Mouse (Mus musculus) kidney, postnatal 0 days (tissue): Measurements from ENCODE around the gene Tnr. TPM values are rescaled to one million over a fixed set of nuclear protein-coding genes. Genes with fewer than 3 reads are reported as not detected.

ENCODE experiments used
- ATAC-seq: fragments of 200-750 bp; cut with Nextera tagmentation; replicated peaks from 2 replicates; pipeline ENCODE4 v1.8.0; 2017; ENCODE audit warnings: low read depth, moderate number of reproducible peaks, moderate TSS enrichment, moderate library complexity; ENCODE audit not compliant: low FRiP score
- DNase-seq: peaks from one replicate; pipeline ENCODE4 v3.0.0-alpha.2; 2016; ENCODE audit warnings: low spot score
- H3K27ac ChIP-seq: fragments of 300-500 bp; sonication (generic); 2 replicates; pipeline ENCODE4 v1.5.1; 2014; ENCODE audit warnings: mild to moderate bottlenecking
- H3K27me3 ChIP-seq: fragments of 300-500 bp; sonication (generic); 2 replicates; pipeline ENCODE4 v1.6.1; 2014; ENCODE audit warnings: low read length, mixed read lengths; ENCODE audit not compliant: insufficient read depth
- H3K36me3 ChIP-seq: fragments of 300-500 bp; sonication (generic); 2 replicates; pipeline ENCODE4 v1.6.1; 2014; ENCODE audit warnings: low read length, mixed read lengths; ENCODE audit not compliant: insufficient read depth
- H3K4me1 ChIP-seq: fragments of 300-500 bp; sonication (generic); replicated peaks from 2 replicates; pipeline ENCODE4 v1.6.1; 2014; ENCODE audit warnings: antibody characterized with exemption, low read length, mixed read lengths; ENCODE audit not compliant: insufficient read depth
- H3K4me2 ChIP-seq: fragments of 300-500 bp; sonication (generic); 2 replicates; pipeline ENCODE4 v1.6.1; 2014; ENCODE audit warnings: mild to moderate bottlenecking, low read length, moderate library complexity, mixed read lengths
- H3K4me3 ChIP-seq: fragments of 300-500 bp; sonication (generic); replicated peaks from 2 replicates; pipeline ENCODE4 v1.5.1; 2014; ENCODE audit warnings: low read depth, low read length
- H3K9ac ChIP-seq: fragments of 300-500 bp; sonication (generic); 2 replicates; pipeline ENCODE4 v1.6.1; 2014; ENCODE audit warnings: low read depth, low read length
- H3K9me3 ChIP-seq: fragments of 300-500 bp; sonication (generic); replicated peaks from 2 replicates; pipeline ENCODE4 v1.6.1; 2016; ENCODE audit warnings: low read length, inconsistent platforms, mixed read lengths
- CTCF ChIP-seq: IDR thresholded peaks from 2 replicates; pipeline ENCODE4 v1.5.1; 2016; ENCODE audit warnings: antibody characterized with exemption, low read depth, mild to moderate bottlenecking, moderate library complexity
- WGBS: fragments of 180-500 bp; shearing (Covaris S2); extraction: QIAGEN DNeasy Blood & Tissue Kit; methylation state at CpG from one replicate; pipeline ENCODE4 v1.1.7; 2014; 5-methylcytosine and 5-hydroxymethylcytosine counted together
- polyA plus RNA-seq: library from polyadenylated mRNA; unstranded; fragments of >200 nt; fragmentation: Nextera tagmentation; extraction: Ambion mirVana; gene quantifications from 2 replicates; pipeline ENCODE4 v1.2.1, GENCODE M21; 2015

Tnr gene
- polyA plus RNA-seq, 1 experiment from 2014 or later: not detected

DNA sequence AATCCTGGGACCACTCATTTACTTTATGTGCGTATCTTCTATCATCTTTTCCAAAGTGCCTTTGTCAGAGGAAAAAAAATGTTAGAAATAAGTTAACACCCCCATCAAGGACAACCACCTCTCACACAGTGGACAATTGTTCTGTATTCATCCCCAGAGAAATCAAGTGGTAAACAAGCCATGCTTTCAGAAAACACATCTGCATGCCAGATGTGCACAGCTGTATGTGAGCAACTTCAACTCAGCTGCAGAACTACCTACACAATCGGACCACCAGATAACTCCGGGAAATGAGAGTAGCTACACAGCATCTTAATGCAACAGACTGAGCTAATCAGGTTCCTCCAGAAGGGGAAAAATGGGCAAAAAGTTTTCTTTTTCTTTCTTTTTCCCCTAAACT is 251.6 kb downstream of the Tnr start:
- Histone ChIP-seq H3K9ac (no peak overlapping the region), H3K4me3 (no peak overlapping the region), H3K27me3 (no peaks in the 10 kb centered on the region), H3K4me1 (no peaks in the 10 kb centered on the region), H3K4me2 (no peak overlapping the region), H3K27ac (no peak overlapping the region), H3K9me3 (no peaks in the 10 kb centered on the region), H3K36me3 (no peaks in the 10 kb centered on the region)
- WGBS: 75% methylated on average over 3 of the region's 3 CpGs
- no peak for ATAC-seq
- DNase-seq: no peak
- no peak for TF ChIP-seq CTCF

DNA sequence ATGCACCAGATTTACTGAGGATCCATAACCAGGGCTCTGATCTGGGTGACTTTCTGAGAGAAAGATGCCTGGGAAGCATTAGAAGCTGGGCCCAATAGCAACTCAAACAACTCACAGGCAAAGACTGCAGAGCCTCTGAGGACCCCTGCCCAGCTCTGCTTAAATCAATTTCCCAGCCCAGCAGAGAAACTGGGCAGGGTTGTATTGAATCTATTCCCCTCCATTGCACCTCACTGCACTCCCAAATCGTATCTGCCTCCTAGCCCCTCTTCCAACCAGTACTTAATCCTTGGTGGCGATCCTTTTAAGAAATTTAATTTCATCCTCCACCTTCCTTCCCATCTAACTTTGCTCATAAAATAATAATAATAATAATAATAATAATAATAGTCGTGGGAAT is 253.5 kb downstream of the Tnr start:
- Histone ChIP-seq H3K27me3 (no peaks in the 10 kb centered on the region), H3K4me3 (no peak overlapping the region), H3K9me3 (no peaks in the 10 kb centered on the region), H3K9ac (no peak overlapping the region), H3K4me2 (no peak overlapping the region), H3K4me1 (no peaks in the 10 kb centered on the region), H3K36me3 (no peaks in the 10 kb centered on the region), H3K27ac (no peak overlapping the region)
- WGBS: 67% methylated on average over 3 of the region's 3 CpGs
- TF ChIP-seq CTCF: no peak
- ATAC-seq (no peak), DNase-seq (no peak)

DNA sequence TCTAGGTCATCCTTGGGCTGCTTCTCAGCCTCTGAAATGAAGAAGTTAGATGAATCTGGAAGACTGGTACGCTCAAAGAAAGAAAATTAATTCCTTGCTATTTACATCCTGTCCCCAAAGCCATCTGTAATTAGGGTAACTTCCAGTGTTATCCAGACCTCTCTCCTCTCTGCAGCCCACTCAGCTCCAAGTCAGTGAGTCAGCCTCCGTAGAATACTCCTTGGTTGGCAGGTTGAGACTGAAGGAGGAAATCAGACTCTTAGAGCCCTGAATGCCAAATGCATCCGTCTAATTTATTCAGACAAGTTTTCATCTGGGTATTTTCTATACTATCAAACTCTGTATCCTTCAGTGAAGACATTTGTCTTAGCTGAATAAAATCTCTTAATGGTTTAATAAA is 255.9 kb downstream of the Tnr start:
- no peak overlapping the region for H3K27ac ChIP-seq
- ATAC-seq (no peak), DNase-seq (no peak)
- no peaks in the 10 kb centered on the region for H3K36me3 ChIP-seq
- no peak overlapping the region for H3K4me3 ChIP-seq
- no peak overlapping the region for H3K9ac ChIP-seq
- no peak for TF ChIP-seq CTCF
- H3K4me2 ChIP-seq: no peak overlapping the region
- H3K4me1 ChIP-seq: no peaks in the 10 kb centered on the region
- H3K27me3 ChIP-seq: no peaks in the 10 kb centered on the region
- no peaks in the 10 kb centered on the region for H3K9me3 ChIP-seq
- WGBS: 83% methylated on average over 3 of the region's 3 CpGs

- peak; percentile 73 for TF ChIP-seq CTCF
- Histone ChIP-seq H3K4me1 (no peaks in the 10 kb centered on the region), H3K27ac (no peak overlapping the region), H3K27me3 (no peaks in the 10 kb centered on the region), H3K9me3 (no peaks in the 10 kb centered on the region), H3K4me3 (no peak overlapping the region), H3K4me2 (no peak overlapping the region), H3K36me3 (no peaks in the 10 kb centered on the region), H3K9ac (no peak overlapping the region)
- DNase-seq (no peak), ATAC-seq (no peak)
- WGBS: 44% methylated on average over 5 of the region's 5 CpGs
These were observed 260.3 kb downstream of the Tnr start for GRCm38 (mm10) chr1:159783842-159784241.

GRCm38 (mm10) chr1:159788312-159788711 is 264.7 kb downstream of the Tnr start:
- Histone ChIP-seq H3K9me3 (no peaks in the 10 kb centered on the region), H3K36me3 (no peaks in the 10 kb centered on the region), H3K4me2 (no peak overlapping the region), H3K27me3 (no peaks in the 10 kb centered on the region), H3K27ac (no peak overlapping the region), H3K9ac (no peak overlapping the region), H3K4me1 (no peaks in the 10 kb centered on the region), H3K4me3 (no peak overlapping the region)
- no peak for TF ChIP-seq CTCF
- ATAC-seq (no peak), DNase-seq (no peak)
- WGBS: 73% methylated on average over 4 of the region's 4 CpGs

GRCm38 (mm10) chr1:159792546-159792945 is 269.0 kb downstream of the Tnr start:
- no peaks in the 10 kb centered on the region for H3K36me3 ChIP-seq
- no peak for DNase-seq
- no peaks in the 10 kb centered on the region for H3K9me3 ChIP-seq
- H3K9ac ChIP-seq: no peak overlapping the region
- WGBS: 84% methylated on average over 2 of the region's 2 CpGs
- no peak overlapping the region for H3K4me3 ChIP-seq
- H3K4me1 ChIP-seq: no peaks in the 10 kb centered on the region
- ATAC-seq: no peak
- no peak overlapping the region for H3K27ac ChIP-seq
- TF ChIP-seq CTCF: no peak
- no peak overlapping the region for H3K4me2 ChIP-seq
- no peaks in the 10 kb centered on the region for H3K27me3 ChIP-seq

- Histone ChIP-seq H3K9ac (no peak overlapping the region), H3K4me1 (no peaks in the 10 kb centered on the region), H3K4me2 (no peak overlapping the region), H3K36me3 (no peaks in the 10 kb centered on the region), H3K27me3 (no peaks in the 10 kb centered on the region), H3K9me3 (no peaks in the 10 kb centered on the region), H3K4me3 (no peak overlapping the region), H3K27ac (no peak overlapping the region)
- TF ChIP-seq CTCF: no peak
- ATAC-seq (no peak), DNase-seq (no peak)
- 75% methylated on average over 2 of the region's 2 CpGs for WGBS
These were observed 272.5 kb downstream of the Tnr start for GRCm38 (mm10) chr1:159796021-159796420.
